Mouse (Mus musculus) midbrain, postnatal 0 days (tissue): ENCODE results near the gene Mtor. TPM values are rescaled to one million over a fixed set of nuclear protein-coding genes. Genes with fewer than 3 reads are reported as not detected.

ENCODE experiments used
- ATAC-seq: fragments of 200-750 bp; cut with Nextera tagmentation; 2 replicates; pipeline ENCODE4 v1.8.0; 2017; ENCODE audit warnings: moderate number of reproducible peaks, mild to moderate bottlenecking, moderate TSS enrichment, moderate library complexity; ENCODE audit not compliant: low FRiP score
- DNase-seq: peaks from one replicate; pipeline ENCODE4 v3.0.0-alpha.2; 2015; ENCODE audit warnings: low spot score
- H3K27ac ChIP-seq: fragments of 300-500 bp; sonication (generic); 2 replicates; pipeline ENCODE4 v1.5.1; 2014; ENCODE audit warnings: low read depth, mild to moderate bottlenecking, low read length, mixed read lengths
- H3K27me3 ChIP-seq: fragments of 300-500 bp; sonication (generic); 2 replicates; pipeline ENCODE4 v1.6.1; 2014; ENCODE audit warnings: low read length, control low read depth, mixed read lengths; ENCODE audit not compliant: insufficient read depth
- H3K36me3 ChIP-seq: fragments of 300-500 bp; sonication (generic); 2 replicates; pipeline ENCODE4 v1.6.1; 2014; ENCODE audit warnings: low read length, control low read depth, mixed read lengths; ENCODE audit not compliant: insufficient read depth
- H3K4me1 ChIP-seq: fragments of 300-500 bp; sonication (generic); 2 replicates; pipeline ENCODE4 v1.6.1; 2014; ENCODE audit warnings: mild to moderate bottlenecking, control low read depth, antibody characterized with exemption, low read length, mixed read lengths; ENCODE audit not compliant: insufficient read depth
- H3K4me2 ChIP-seq: fragments of 300-500 bp; sonication (generic); 2 replicates; pipeline ENCODE4 v1.6.1; 2014; ENCODE audit warnings: low read depth, mild to moderate bottlenecking, low read length, mixed read lengths; ENCODE audit not compliant: poor library complexity, severe bottlenecking
- H3K4me3 ChIP-seq: fragments of 300-500 bp; sonication (generic); 2 replicates; pipeline ENCODE4 v1.5.1; 2014; ENCODE audit warnings: low read depth, mild to moderate bottlenecking, low read length, moderate library complexity
- H3K9ac ChIP-seq: fragments of 300-500 bp; sonication (generic); replicated peaks from 2 replicates; pipeline ENCODE4 v1.6.1; 2014; ENCODE audit warnings: mild to moderate bottlenecking, low read length, moderate library complexity, mixed read lengths; ENCODE audit not compliant: poor library complexity, severe bottlenecking
- H3K9me3 ChIP-seq: fragments of 300-500 bp; sonication (generic); 2 replicates; pipeline ENCODE4 v1.6.1; 2016; ENCODE audit warnings: low read length, control low read depth
- CTCF ChIP-seq: IDR thresholded peaks from 2 replicates; pipeline ENCODE4 v1.5.1; 2016; ENCODE audit warnings: antibody characterized with exemption, mild to moderate bottlenecking
- WGBS: fragments of 180-500 bp; shearing (Covaris S2); extraction: QIAGEN DNeasy Blood & Tissue Kit; methylation state at CpG from one replicate; pipeline ENCODE4 v1.1.7; 2014; 5-methylcytosine and 5-hydroxymethylcytosine counted together
- polyA plus RNA-seq: library from polyadenylated mRNA; unstranded; fragments of >200 nt; fragmentation: Nextera tagmentation; extraction: Ambion mirVana; gene quantifications from 2 replicates; pipeline ENCODE4 v1.2.1, GENCODE M21; 2015
- total RNA-seq: library from RNA; depleted of rRNA; stranded (reverse); fragments of >200 nt; gene quantifications from 2 replicates; pipeline ENCODE4 v1.2.3, GENCODE M21; 2014

The Mtor gene
- total and polyA plus RNA-seq, 2 experiments from 2014 or later, result 27.8 to 54.5 TPM

DNA sequence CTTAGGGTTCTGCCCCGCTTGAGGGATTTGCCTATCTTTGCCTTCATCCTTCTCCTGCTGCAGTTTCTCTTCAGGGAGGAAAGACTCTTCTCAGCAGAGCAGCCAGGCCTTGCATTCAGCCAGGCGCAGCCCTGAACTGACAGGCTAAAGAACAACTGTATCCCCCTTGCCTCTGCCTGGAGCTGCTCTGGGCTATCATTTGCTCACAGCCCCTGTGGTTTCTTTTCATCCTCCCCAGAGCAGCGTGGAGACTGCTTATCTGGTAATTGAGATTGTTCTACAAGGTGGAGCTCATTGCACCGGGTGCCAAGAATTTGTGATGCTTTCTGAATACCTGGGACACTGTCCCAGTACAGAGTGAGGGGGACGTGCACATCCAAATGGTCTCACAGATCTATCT, 19.9 kb upstream of the Mtor start:
- Histone ChIP-seq H3K36me3 (0 out of 2 replicates have a peak, but pooled peaks cover 2% of the 10 kb centered on the region), H3K9me3 (no peaks in the 10 kb centered on the region), H3K4me2 (no peak overlapping the region), H3K4me1 (no peaks in the 10 kb centered on the region), H3K4me3 (no peak overlapping the region), H3K27me3 (no peaks in the 10 kb centered on the region), H3K9ac (no peak overlapping the region), H3K27ac (no peak overlapping the region)
- ATAC-seq, result no peak
- DNase-seq, result no peak
- no peak for TF ChIP-seq CTCF
- WGBS, result 58% methylated on average over 5 of the region's 5 CpGs

DNA sequence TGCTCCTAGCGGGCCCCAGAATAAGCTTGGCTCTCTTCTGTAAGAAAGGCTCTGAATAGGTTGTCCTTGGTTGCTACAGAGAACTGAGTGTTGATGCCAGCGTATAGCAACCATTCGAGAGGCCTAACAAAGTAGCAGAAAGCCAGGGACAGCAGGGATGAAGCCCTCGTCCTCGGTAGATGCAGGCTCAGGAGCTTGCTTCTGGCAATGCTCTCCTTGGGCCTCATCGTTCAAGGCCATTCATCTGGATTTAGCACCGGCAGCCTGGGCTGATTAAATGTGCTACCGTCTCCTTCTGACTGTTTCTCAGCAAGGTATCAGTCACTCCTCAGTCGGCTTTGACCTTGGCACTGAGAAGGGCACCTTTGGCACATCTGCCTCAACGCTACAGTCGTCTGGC, 19.3 kb upstream of the Mtor start:
- Histone ChIP-seq H3K27ac (no peak overlapping the region), H3K9me3 (no peaks in the 10 kb centered on the region), H3K4me3 (no peak overlapping the region), H3K9ac (no peak overlapping the region), H3K4me1 (no peaks in the 10 kb centered on the region), H3K4me2 (no peak overlapping the region), H3K27me3 (no peaks in the 10 kb centered on the region), H3K36me3 (0 out of 2 replicates have a peak, but pooled peaks cover 2% of the 10 kb centered on the region)
- DNase-seq, result no peak
- no peak for ATAC-seq
- 73% methylated on average over 11 of the region's 11 CpGs for WGBS
- TF ChIP-seq CTCF, result no peak

DNA sequence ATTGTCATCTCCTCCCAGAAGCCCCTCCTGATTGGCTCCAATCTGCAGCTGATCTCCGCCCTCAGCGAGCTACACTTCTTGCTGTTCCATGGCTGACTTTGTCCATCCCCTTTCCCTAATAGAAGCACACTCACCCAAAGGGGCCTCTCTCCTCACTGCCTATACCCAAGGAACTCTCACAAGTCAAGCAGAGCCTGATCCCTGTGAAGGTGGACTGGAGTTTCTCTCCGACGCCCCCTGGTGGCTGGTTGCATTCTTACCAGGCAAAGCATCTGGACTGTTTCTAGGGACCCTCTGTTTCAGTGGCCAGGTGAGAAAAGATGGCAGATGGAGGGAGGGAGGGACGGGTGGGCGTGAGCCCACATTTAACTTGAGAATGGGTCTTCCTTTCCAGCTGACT, 18.7 kb upstream of the Mtor start:
- no peak overlapping the region for H3K27ac ChIP-seq
- H3K4me3 ChIP-seq, result no peak overlapping the region
- H3K27me3 ChIP-seq, result no peaks in the 10 kb centered on the region
- 30% methylated on average over 6 of the region's 6 CpGs for WGBS
- 0 out of 2 replicates have a peak, but pooled peaks cover 2% of the 10 kb centered on the region for H3K36me3 ChIP-seq
- H3K4me1 ChIP-seq, result no peaks in the 10 kb centered on the region
- peak; percentile 93 for TF ChIP-seq CTCF
- no peak overlapping the region for H3K9ac ChIP-seq
- DNase-seq, result peak; percentile 84
- H3K9me3 ChIP-seq, result no peaks in the 10 kb centered on the region
- H3K4me2 ChIP-seq, result no peak overlapping the region
- peak; percentile 46; the same call in 1 of the 2 replicates for ATAC-seq

DNA sequence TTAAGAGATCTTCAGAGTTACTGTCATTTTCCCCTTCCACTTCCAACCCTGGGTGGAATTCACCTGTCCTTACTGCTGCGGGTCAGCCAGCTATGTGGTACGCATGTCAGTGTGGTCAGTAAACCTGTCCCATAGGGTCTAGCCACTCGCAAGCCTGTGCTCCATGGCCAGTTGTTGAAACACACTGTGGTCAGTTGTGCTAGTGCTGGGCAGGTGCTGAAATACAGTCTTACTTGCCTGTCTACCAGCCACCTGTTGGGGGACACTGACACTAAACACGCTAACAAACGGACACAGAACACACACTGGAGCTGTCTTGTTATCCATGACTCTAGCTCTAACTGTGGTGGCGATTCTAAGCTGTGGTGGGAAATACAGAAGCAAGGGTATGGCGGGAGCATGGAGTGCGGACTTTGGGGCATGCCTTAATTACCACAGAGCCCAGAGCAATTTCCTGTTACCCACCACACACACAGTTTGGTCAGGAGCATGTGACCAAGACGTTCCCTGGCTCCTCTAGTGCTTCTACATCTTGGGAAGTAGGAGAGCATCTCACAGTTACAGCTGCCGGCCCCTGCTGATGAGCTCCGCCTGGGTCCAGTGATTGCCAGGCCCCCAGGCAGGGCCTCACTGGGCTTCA, 17.4 kb upstream of the Mtor start:
- H3K27me3 ChIP-seq, result no peaks in the 10 kb centered on the region; the same call in 1 of the 2 replicates
- no peak overlapping the region; the same call in 1 of the 2 replicates for H3K9ac ChIP-seq
- no peak for ATAC-seq
- H3K9me3 ChIP-seq, result no peaks in the 10 kb centered on the region
- H3K36me3 ChIP-seq, result 0 out of 2 replicates have a peak, but pooled peaks cover 2% of the 10 kb centered on the region
- 88% methylated on average over 11 of the region's 11 CpGs for WGBS
- DNase-seq, result no peak
- H3K4me3 ChIP-seq, result no peak overlapping the region
- no peak overlapping the region for H3K4me2 ChIP-seq
- no peaks in the 10 kb centered on the region for H3K4me1 ChIP-seq
- no peak for TF ChIP-seq CTCF
- no peak overlapping the region for H3K27ac ChIP-seq

DNA sequence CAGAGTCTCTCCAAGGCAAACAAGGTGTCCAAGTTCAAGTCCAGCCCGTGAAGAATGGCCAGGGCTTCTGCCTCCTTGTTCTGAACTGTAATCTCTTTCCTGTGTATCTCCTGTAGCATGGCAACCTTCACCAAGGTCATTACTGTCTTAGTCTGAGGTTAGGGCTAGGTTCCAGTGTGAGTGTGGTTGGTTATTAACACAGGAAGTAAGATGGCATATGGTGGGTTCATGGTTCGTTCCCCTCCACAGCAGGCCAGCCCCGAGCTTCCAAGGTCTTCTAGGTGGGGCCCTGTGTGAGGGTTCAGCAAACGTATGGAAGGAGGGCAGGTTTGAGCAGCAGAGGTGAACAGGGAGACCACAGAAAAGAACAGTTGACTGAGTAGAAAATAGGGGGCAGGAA, 15.9 kb upstream of the Mtor start:
- no peak for TF ChIP-seq CTCF
- Histone ChIP-seq H3K4me1 (no peaks in the 10 kb centered on the region), H3K9me3 (no peaks in the 10 kb centered on the region), H3K9ac (no peak overlapping the region), H3K27ac (no peak overlapping the region), H3K4me3 (no peak overlapping the region), H3K36me3 (0 out of 2 replicates have a peak, but pooled peaks cover 2% of the 10 kb centered on the region), H3K27me3 (no peaks in the 10 kb centered on the region; the same call in 1 of the 2 replicates), H3K4me2 (no peak overlapping the region)
- 95% methylated on average over 4 of the region's 4 CpGs for WGBS
- DNase-seq (no peak), ATAC-seq (no peak)

DNA sequence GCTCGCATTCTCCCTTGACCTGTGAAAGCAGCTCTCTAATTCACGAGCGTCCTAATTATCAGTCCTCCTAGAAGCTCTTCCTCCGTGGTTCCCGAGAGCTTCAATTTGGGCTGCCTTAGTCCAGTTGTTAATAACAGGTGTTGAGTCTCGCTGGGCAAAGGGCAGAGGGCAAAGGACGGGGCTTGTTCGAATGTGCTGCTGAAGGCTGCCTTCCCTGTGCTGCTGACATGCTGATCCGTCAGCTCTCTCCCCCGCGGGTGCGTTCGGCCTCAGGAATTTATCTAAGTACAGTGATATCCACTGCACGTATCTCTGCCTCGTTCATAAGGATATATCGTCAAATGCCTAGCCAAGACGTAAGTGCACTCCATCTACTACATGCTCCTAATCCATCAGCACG, 15.1 kb upstream of the Mtor start:
- no peak overlapping the region for H3K4me3 ChIP-seq
- no peak overlapping the region for H3K9ac ChIP-seq
- DNase-seq (no peak), ATAC-seq (no peak)
- 78% methylated on average over 18 of the region's 18 CpGs for WGBS
- H3K4me1 ChIP-seq, result no peaks in the 10 kb centered on the region
- H3K4me2 ChIP-seq, result no peak overlapping the region
- no peaks in the 10 kb centered on the region for H3K9me3 ChIP-seq
- H3K27ac ChIP-seq, result no peak overlapping the region
- TF ChIP-seq CTCF, result no peak
- 0 out of 2 replicates have a peak, but pooled peaks cover 2% of the 10 kb centered on the region for H3K36me3 ChIP-seq
- no peaks in the 10 kb centered on the region; the same call in 1 of the 2 replicates for H3K27me3 ChIP-seq
